Mouse (Mus musculus) heart, adult 2 months (tissue): Measurements from ENCODE around the gene Vasn.
"Not testable (repeated sequence)": the region's sequence is repeated elsewhere in the genome, so short reads cannot be mapped to it uniquely, and the experiment has no call there.

Source experiments
- CTCF ChIP-seq: fragments of 200-600 bp; IDR thresholded peaks from 2 replicates; pipeline ENCODE4 v1.8.1; 2022; ENCODE audit warnings: antibody characterized with exemption, mild to moderate bottlenecking, moderate library complexity
- EP300 ChIP-seq: fragments of 200-500 bp; IDR thresholded peaks from 2 replicates; pipeline ENCODE4 v1.6.1; 2011; ENCODE audit warnings: low read depth, low read length, control low read depth; ENCODE audit not compliant: insufficient read depth
- POLR2A ChIP-seq: fragments of 200-500 bp; IDR thresholded peaks from 2 replicates; pipeline ENCODE4 v1.6.1; 2011; ENCODE audit warnings: mild to moderate bottlenecking, low read depth, low read length, control low read depth; ENCODE audit not compliant: insufficient read depth

DNA sequence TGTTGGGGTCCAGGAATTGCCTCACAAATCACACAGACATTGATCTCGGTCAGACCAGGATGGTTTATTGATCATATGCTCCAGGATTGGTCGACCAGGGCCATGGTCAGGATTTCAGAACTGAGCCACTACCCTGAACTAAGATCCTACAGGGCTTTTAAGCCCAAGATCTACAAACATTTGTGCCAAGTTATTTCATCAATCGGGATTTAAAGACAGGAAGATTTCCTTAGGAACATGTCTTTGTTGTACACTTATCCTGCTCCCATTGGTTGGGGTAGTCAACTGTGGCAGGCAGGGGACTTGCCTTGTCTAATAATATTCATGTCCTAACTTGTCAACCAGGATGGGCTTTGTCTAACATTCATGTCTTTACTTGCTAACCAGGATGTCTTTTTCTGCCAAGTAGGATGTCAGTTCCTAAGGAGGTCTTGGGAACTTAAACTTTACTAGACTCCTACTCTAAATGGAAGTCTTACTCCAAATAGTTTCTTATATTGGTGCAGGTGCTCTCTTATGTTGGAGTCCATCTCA is 41.2 kb downstream of the Vasn start:
- not testable (repeated sequence) for TF ChIP-seq CTCF, POLR2A, EP300
